Mouse (Mus musculus) gastrocnemius, adult 2 months (tissue): ENCODE data around the gene Ctxn1. TPM values are rescaled to one million over a fixed set of nuclear protein-coding genes. Genes with fewer than 3 reads are reported as not detected.

ENCODE experiments used
- DNase-seq: peaks from one replicate; pipeline ENCODE4 v3.0.0; 2022
- H3K27ac ChIP-seq: fragments of 200-600 bp; 2 replicates; pipeline ENCODE4 v1.8.1; 2022; ENCODE audit warnings: mild to moderate bottlenecking
- H3K4me3 ChIP-seq: fragments of 200-600 bp; 2 replicates; pipeline ENCODE4 v1.8.1; 2022; ENCODE audit warnings: mild to moderate bottlenecking, moderate library complexity
- CTCF ChIP-seq: fragments of 200-600 bp; IDR thresholded peaks from 2 replicates; pipeline ENCODE4 v1.8.1; 2022; ENCODE audit warnings: antibody characterized with exemption, mild to moderate bottlenecking, moderate library complexity
- intact Hi-C: fragments of 180-260 bp; cut with DNase I; formaldehyde crosslinking; loops from one replicate; pipeline ENCODE4 v1.15.1; 2025
- long read RNA-seq, 2 experiments: library from polyadenylated mRNA; stranded (forward); transcript quantifications; one replicate each; pipeline ENCODE4 v2.0.0; 2021
- total RNA-seq, 2 experiments: library from RNA; stranded (reverse); gene quantifications; 2 replicates each; pipeline ENCODE4 v1.2.3; 2021

Ctxn1 gene
- total RNA-seq, result under 1 TPM; 0.41 to 0.45 TPM
- long read RNA-seq, experiment 1, result 0 reads
- long read RNA-seq, experiment 2, result 0 reads

GRCm38 (mm10) chr8:4259125-4259804 is at the start of gene Ctxn1:
TSS of gene Ctxn1 (minus strand) at chr8:4259274.
- peak; percentile 96 for DNase-seq
- no peak for TF ChIP-seq CTCF
- Histone ChIP-seq H3K27ac (peak within 1 kb of the TSS; percentile 53), H3K4me3 (peak within 1 kb of the TSS; percentile 73)
- intact Hi-C loops, result no loop called here

- Histone ChIP-seq H3K27ac (no peak overlapping the region), H3K4me3 (no peak overlapping the region)
- TF ChIP-seq CTCF, result no peak
- no peak for DNase-seq
- intact Hi-C loops, result no loop called here
Measured at GRCm38 (mm10) chr8:4305838-4306237, 46.8 kb upstream of the Ctxn1 start.

GRCm38 (mm10) chr8:4304124-4304547 is 45.1 kb upstream of the Ctxn1 start:
- TF ChIP-seq CTCF, result no peak
- no peak overlapping the region for H3K27ac ChIP-seq
- intact Hi-C loops, result no loop called here
- no peak for DNase-seq
- no peak overlapping the region for H3K4me3 ChIP-seq

- Histone ChIP-seq H3K4me3 (no peak overlapping the region), H3K27ac (no peak overlapping the region)
- intact Hi-C loops, result no loop called here
- no peak for TF ChIP-seq CTCF
- no peak for DNase-seq
Measured at GRCm38 (mm10) chr8:4297822-4298221, 38.7 kb upstream of the Ctxn1 start.

GRCm38 (mm10) chr8:4292738-4293137 is 33.7 kb upstream of the Ctxn1 start:
- no peak overlapping the region for H3K27ac ChIP-seq
- peak; percentile 54 for TF ChIP-seq CTCF
- intact Hi-C loops, result no loop called here
- DNase-seq, result no peak
- H3K4me3 ChIP-seq, result no peak overlapping the region

GRCm38 (mm10) chr8:4276111-4276465 is 17.0 kb upstream of the Ctxn1 start:
- H3K4me3 ChIP-seq, result peak overlapping the region; percentile 75
- no peak for DNase-seq
- TF ChIP-seq CTCF, result no peak
- H3K27ac ChIP-seq, result peak overlapping the region; percentile 93
- intact Hi-C loops, result loop anchor here (2.0 kb wide), 1 partner anchor 47 kb away; no protein-coding TSS in a partner anchor

- Histone ChIP-seq H3K4me3 (peak within 1 kb of the TSS; percentile 75), H3K27ac (peak within 1 kb of the TSS; percentile 93)
- TF ChIP-seq CTCF, result no peak
- peak; percentile 96 for DNase-seq
- intact Hi-C loops, result loop anchor here (2.0 kb wide), 3 partner anchors 15 to 47 kb away; partner anchors contain the start of genes Gm49320 and Map2k7
Measured at GRCm38 (mm10) chr8:4275275-4276110, 16.4 kb upstream of the Ctxn1 start, which contains the start of gene Timm44. TSS of gene Timm44 (minus strand) at chr8:4275913.

GRCm38 (mm10) chr8:4269609-4270008 is 10.5 kb upstream of the Ctxn1 start:
- DNase-seq, result peak; percentile 65
- TF ChIP-seq CTCF, result no peak
- intact Hi-C loops, result no loop called here
- no peak overlapping the region for H3K4me3 ChIP-seq
- H3K27ac ChIP-seq, result no peak overlapping the region

- Histone ChIP-seq H3K4me3 (no peak overlapping the region), H3K27ac (no peak overlapping the region)
- peak; percentile 64 for TF ChIP-seq CTCF
- peak; percentile 66 for DNase-seq
- intact Hi-C loops, result no loop called here
Measured at GRCm38 (mm10) chr8:4267627-4268026, 8.6 kb upstream of the Ctxn1 start.

- no peak for TF ChIP-seq CTCF
- H3K4me3 ChIP-seq, result no peak overlapping the region
- H3K27ac ChIP-seq, result no peak overlapping the region
- DNase-seq, result no peak
- intact Hi-C loops, result no loop called here
Measured at GRCm38 (mm10) chr8:4265160-4265914, 6.3 kb upstream of the Ctxn1 start.

GRCm38 (mm10) chr8:4263105-4263791 is 4.2 kb upstream of the Ctxn1 start:
- no peak for TF ChIP-seq CTCF
- H3K27ac ChIP-seq, result no peak overlapping the region
- intact Hi-C loops, result no loop called here
- no peak overlapping the region for H3K4me3 ChIP-seq
- no peak for DNase-seq

GRCm38 (mm10) chr8:4259805-4260170 is 714 bp upstream of the Ctxn1 start:
- no peak for TF ChIP-seq CTCF
- intact Hi-C loops, result loop anchor here (2.0 kb wide), 1 partner anchor 15 kb away; the partner anchor contains the start of gene Timm44
- Histone ChIP-seq H3K4me3 (no peak overlapping the region; the same call in 1 of the 2 replicates), H3K27ac (peak overlapping the region; percentile 53; the same call in 1 of the 2 replicates)
- no peak for DNase-seq
